Mouse (Mus musculus): ENCODE data around the gene Igdcc3. TPM values are rescaled to one million over a fixed set of nuclear protein-coding genes. Genes with fewer than 3 reads are reported as not detected.
A peak's percentile ranks its signal among the peaks of the same experiment; 100 is the strongest.

Gene Igdcc3
- total RNA-seq, 2 experiments from 2014 or later = not detected

GRCm38 (mm10) chr9:65230250-65230649 is 89.3 kb downstream of the Igdcc3 start:
- ATAC-seq (replicated peaks; ENCODE audit: low FRiP score, poor library complexity, severe bottlenecking) = peak; percentile 61; the same call in 1 of the 2 replicates

- ATAC-seq (replicated peaks; ENCODE audit: low FRiP score, poor library complexity, severe bottlenecking) = no peak
Measured at GRCm38 (mm10) chr9:65231284-65231683, 90.3 kb downstream of the Igdcc3 start.

GRCm38 (mm10) chr9:65233243-65233985 is 92.4 kb downstream of the Igdcc3 start:
- ATAC-seq (replicated peaks; ENCODE audit: low FRiP score, poor library complexity, severe bottlenecking) = no peak

GRCm38 (mm10) chr9:65234734-65235133 is 93.7 kb downstream of the Igdcc3 start:
- ATAC-seq (replicated peaks; ENCODE audit: low FRiP score, poor library complexity, severe bottlenecking) = no peak

Other genes starting within 250 kb of the Igdcc3 start
- gene Slc24a1, start 189.6 kb upstream of the Igdcc3 start, total RNA-seq (2015; ENCODE audit: low replicate concordance) = not detected in 2 replicates
- gene Slc24a1, start 189.6 kb upstream of the Igdcc3 start, total RNA-seq (2017; ENCODE audit: low replicate concordance) = 0.68 and 0.70 TPM in 2 replicates
- 10.4 and 11.7 TPM in 2 replicates for gene Ints14, start 180.3 kb upstream of the Igdcc3 start, total RNA-seq (2015; ENCODE audit: low replicate concordance)
- 7.5 and 7.8 TPM in 2 replicates for gene Ints14, start 180.3 kb upstream of the Igdcc3 start, total RNA-seq (2017; ENCODE audit: low replicate concordance)
- 6.1 and 18.3 TPM in 2 replicates for gene Hacd3, start 119.5 kb upstream of the Igdcc3 start, total RNA-seq (2015; ENCODE audit: low replicate concordance)
- 19.9 and 20.2 TPM in 2 replicates for gene Hacd3, start 119.5 kb upstream of the Igdcc3 start, total RNA-seq (2017; ENCODE audit: low replicate concordance)
- 32.0 and 46.1 TPM in 2 replicates for gene Dpp8, start 108.8 kb upstream of the Igdcc3 start, total RNA-seq (2015; ENCODE audit: low replicate concordance)
- 62.7 and 69.0 TPM in 2 replicates for gene Dpp8, start 108.8 kb upstream of the Igdcc3 start, total RNA-seq (2017; ENCODE audit: low replicate concordance)
- not detected in 2 replicates for gene Igdcc4, start 39.7 kb upstream of the Igdcc3 start, total RNA-seq (2015; ENCODE audit: low replicate concordance)
- 0.56 TPM in 1 of 2 replicates, not detected in the other for gene Igdcc4, start 39.7 kb upstream of the Igdcc3 start, total RNA-seq (2017; ENCODE audit: low replicate concordance)
- 10.2 and 13.2 TPM in 2 replicates for gene Parp16, start 54.2 kb downstream of the Igdcc3 start, total RNA-seq (2015; ENCODE audit: low replicate concordance)
- gene Parp16, start 54.2 kb downstream of the Igdcc3 start, total RNA-seq (2017; ENCODE audit: low replicate concordance) = 14.5 and 15.3 TPM in 2 replicates
- not detected in 2 replicates for gene Cilp, start 124.0 kb downstream of the Igdcc3 start, total RNA-seq (2015; ENCODE audit: low replicate concordance)
- not detected in 2 replicates for gene Cilp, start 124.0 kb downstream of the Igdcc3 start, total RNA-seq (2017; ENCODE audit: low replicate concordance)
- gene Clpx, start 153.1 kb downstream of the Igdcc3 start, total RNA-seq (2015; ENCODE audit: low replicate concordance) = 16.3 and 20.8 TPM in 2 replicates
- 34.5 and 43.6 TPM in 2 replicates for gene Clpx, start 153.1 kb downstream of the Igdcc3 start, total RNA-seq (2017; ENCODE audit: low replicate concordance)
- gene Pdcd7, start 204.9 kb downstream of the Igdcc3 start, total RNA-seq (2015; ENCODE audit: low replicate concordance) = 2.7 and 5.4 TPM in 2 replicates
- gene Pdcd7, start 204.9 kb downstream of the Igdcc3 start, total RNA-seq (2017; ENCODE audit: low replicate concordance) = 8.8 and 10.5 TPM in 2 replicates
- not detected in 2 replicates for gene Ubap1l, start 219.9 kb downstream of the Igdcc3 start, total RNA-seq (2015; ENCODE audit: low replicate concordance)
- gene Ubap1l, start 219.9 kb downstream of the Igdcc3 start, total RNA-seq (2017; ENCODE audit: low replicate concordance) = not detected in 2 replicates

Data from erythroblast, adult 5-6 weeks (primary cell).